Mouse (Mus musculus) C2C12 (cell line): Measurements from ENCODE around the gene BC037034.

ENCODE experiments used
- CEBPB ChIP-seq: IDR thresholded peaks from one replicate; pipeline ENCODE4 v1.6.1; 2011; ENCODE audit warnings: low read depth, mild to moderate bottlenecking, control low read depth, moderate library complexity
- CTCF ChIP-seq: IDR thresholded peaks from one replicate; pipeline ENCODE4 v1.5.1; 2011; ENCODE audit not compliant: control insufficient read depth, insufficient read depth, insufficient read length
- FOSL1 ChIP-seq: IDR thresholded peaks from one replicate; pipeline ENCODE4 v1.8.0; 2011; ENCODE audit warnings: mild to moderate bottlenecking, low read length; ENCODE audit not compliant: poor library complexity, insufficient read depth, severe bottlenecking
- MAX ChIP-seq: IDR thresholded peaks from one replicate; pipeline ENCODE4 v1.6.1; 2011; ENCODE audit warnings: mild to moderate bottlenecking, control low read depth
- MYOG ChIP-seq: IDR thresholded peaks from one replicate; pipeline ENCODE4 v1.6.1; 2011; ENCODE audit not compliant: control insufficient read depth, insufficient read length; ENCODE audit errors: extremely low read depth
- USF1 ChIP-seq: IDR thresholded peaks from one replicate; pipeline ENCODE4 v1.6.1; 2011; ENCODE audit warnings: low read depth, mild to moderate bottlenecking, control low read depth, moderate library complexity

GRCm38 (mm10) chr5:138280425-138280768, 16.6 kb upstream of the BC037034 start:
- no peak for TF ChIP-seq FOSL1
- no peak for TF ChIP-seq USF1
- no peak for TF ChIP-seq CTCF
- no peak for TF ChIP-seq MAX
- TF ChIP-seq MYOG, result no peak
- no peak for TF ChIP-seq CEBPB
